Comparison of ENCODE assay signal across 1 mouse cellular context in the genomic region with DNA sequence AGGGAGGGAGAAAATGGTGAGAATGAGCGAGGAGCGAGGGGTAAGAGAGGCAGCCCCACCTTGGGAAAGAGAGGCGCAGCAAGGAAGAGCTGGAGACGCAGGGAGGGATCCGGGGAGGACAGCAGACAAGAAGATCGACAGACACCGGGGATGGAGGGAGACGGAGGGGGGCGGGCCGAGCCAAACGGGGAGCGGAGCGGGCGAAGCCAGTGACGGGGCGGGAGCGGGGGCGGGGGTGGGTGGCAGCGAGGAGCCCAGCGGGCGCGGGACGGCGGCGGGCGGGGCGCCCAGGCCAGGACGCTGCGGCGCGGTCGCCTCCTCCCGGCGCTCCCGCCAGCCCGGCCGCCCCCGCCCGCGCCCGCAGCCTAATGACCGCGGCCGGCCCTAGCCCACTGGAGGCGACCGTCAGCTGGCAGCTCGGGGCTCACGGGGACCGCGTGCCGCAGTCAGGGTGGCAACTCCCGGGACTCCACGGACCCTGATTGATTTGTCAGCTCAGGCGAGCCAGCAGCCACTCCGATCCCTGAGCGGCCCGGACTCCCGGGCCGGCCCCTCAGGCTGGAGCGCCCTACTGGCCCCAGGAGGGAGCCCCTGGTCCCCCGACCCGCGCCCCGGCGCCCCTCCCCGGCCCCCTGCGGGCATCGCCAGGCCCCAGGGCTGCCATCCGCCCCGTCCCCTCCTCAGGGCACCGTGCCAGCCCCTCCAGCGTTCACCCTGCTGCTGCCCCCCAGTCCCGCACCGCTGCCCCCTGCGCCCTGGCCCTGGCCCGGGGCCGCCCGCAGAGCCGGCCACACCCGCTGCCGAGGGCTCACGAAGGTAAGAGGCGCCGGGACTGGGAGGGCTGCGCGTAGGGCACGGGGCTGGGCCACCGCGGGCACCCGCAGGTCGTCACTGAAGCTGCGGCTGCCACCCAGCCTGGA.
TF ChIP-seq lines count a peak whose summit lies in the region.

TSS of gene Lhx2 (plus strand) at position 292 of the 920 bp plus-strand sequence.

TF ChIP-seq in CH12.LX, 34 proteins besides CTCF, POLR2A, EP300 and RAD21 (continued from another document):
- TF ChIP-seq UBTF (IDR thresholded peaks at IDR 0.05; ENCODE audit: low read depth, low read length): peak; percentile 58; the same call in 1 of the 2 replicates
- no peak for TF ChIP-seq CHD1 (IDR thresholded peaks at IDR 0.05; ENCODE audit: low read depth, low read length)
- no peak for TF ChIP-seq ZC3H11A (IDR thresholded peaks at IDR 0.05; ENCODE audit: low read depth, low read length)
- TF ChIP-seq MAX (IDR thresholded peaks at IDR 0.05; ENCODE audit: low read length): no peak
